Comparison of ENCODE assay signal across 23 mouse cellular contexts in genomic region chr4:119148741-119149140, GRCm38 (mm10). TPM values are rescaled to one million over a fixed set of nuclear protein-coding genes. Genes with fewer than 3 reads are reported as not detected.
DNase-seq lines count a peak whose midpoint lies in the region; TF ChIP-seq lines count a peak whose summit lies in the region.
"Had no signal": no experiment of that assay in that cellular context is flagged by ENCODE, and none has a peak within 500 bp of the region (broad histone marks: within the 10 kb centered on the region; RNA-seq: fewer than 3 reads in every experiment).

No protein-coding gene starts in this region.

- no peak for TF ChIP-seq EP300 in MEL (IDR thresholded peaks at IDR 0.05; ENCODE audit: low read depth in 1 of 2, low read length in 2 of 2)

- H3K9me3 ChIP-seq in MEL (replicated peaks; ENCODE audit: insufficient read depth, low read length): no peaks in the 10 kb centered on the region

- no peak for TF ChIP-seq RAD21 in MEL (IDR thresholded peaks at IDR 0.05; ENCODE audit: low read depth, low read length)

- H3K4me3 ChIP-seq in MEL (ENCODE audit: control insufficient read depth in 1 of 2, insufficient read depth in 1 of 2, low read depth in 2 of 2, low read length in 2 of 2): no peak overlapping the region

- H3K27ac ChIP-seq in MEL (ENCODE audit: control insufficient read depth, low read depth, low read length): no peak overlapping the region

- no peak overlapping the region for H3K9ac ChIP-seq in MEL (ENCODE audit: control insufficient read depth, low read depth, low read length, poor library complexity, severe bottlenecking)

- H3K79me2 ChIP-seq in MEL (ENCODE audit: control insufficient read depth, insufficient read depth, low read length, poor library complexity): no peaks in the 10 kb centered on the region

- H3K27me3 ChIP-seq in MEL (ENCODE audit: control insufficient read depth in 1 of 2, insufficient read depth in 2 of 2, low read length in 2 of 2): peaks cover 0 to 3% of the 10 kb centered on the region in 2 experiments; a peak in 2 of 4 replicates
- H3K27me3 ChIP-seq: CH12.LX, Patski had no signal

- no peak for TF ChIP-seq CTCF in MEL (IDR thresholded peaks at IDR 0.05 in 2 of 3, conservative IDR thresholded peaks at IDR 0.05 in 1 of 3; ENCODE audit: control insufficient read depth in 1 of 3, insufficient read depth in 1 of 3, low read depth in 2 of 3, low read length in 3 of 3, poor library complexity in 1 of 3, severe bottlenecking in 1 of 3)

- TF ChIP-seq POLR2A in MEL (IDR thresholded peaks at IDR 0.05; ENCODE audit: control insufficient read depth in 1 of 2, insufficient read depth in 1 of 2, low read depth in 1 of 2, low read length in 2 of 2, poor library complexity in 1 of 2): no peak

- DNase-seq in urinary bladder, postnatal 14 days (ENCODE audit: low spot score): peak; percentile 65
- no peak for DNase-seq in urinary bladder, adult 2 months (ENCODE audit: low spot score)
- DNase-seq in urinary bladder, postnatal 36 days (ENCODE audit: low spot score in 2 of 2): peak; percentile 32 to 51
- no peak for DNase-seq in urinary bladder, postnatal 10 days (ENCODE audit: low spot score)
- DNase-seq in 416B (ENCODE audit: low read depth): peak; percentile 27
- DNase-seq in MEL (ENCODE audit: low read depth, low spot score): no peak
- DNase-seq in right cerebral cortex, postnatal 4 days: no peak
- DNase-seq in heart, adult 18-20 months: no peak
- DNase-seq: adrenal gland, adult 2 months; adrenal gland, adult 8-10 months; adrenal gland, postnatal 10 days; adrenal gland, postnatal 14 days; adrenal gland, postnatal 25 days; adrenal gland, postnatal 36 days; B cell, adult 2 months; cerebellum, adult 11 months; cerebellum, adult 11-12 months; cerebellum, adult 18-20 months; cerebellum, adult 2 months had no signal

- H3K36me3 ChIP-seq in MEL (ENCODE audit: control insufficient read depth in 1 of 2, insufficient read depth in 2 of 2, low read length in 2 of 2): no peaks in the 10 kb centered on the region; a peak in 1 of 4 replicates
- H3K36me3 ChIP-seq: G1E had no signal

- H3K4me1 ChIP-seq in MEL (ENCODE audit: control insufficient read depth in 1 of 2, insufficient read depth in 2 of 2, low read length in 2 of 2): no peaks in the 10 kb centered on the region

TF ChIP-seq in MEL, 35 proteins besides CTCF, POLR2A, EP300 and RAD21:
- peak; percentile 39; the same call in 1 of the 2 replicates for TF ChIP-seq GATA1 (IDR thresholded peaks at IDR 0.05; ENCODE audit: low read depth, low read length)
- TF ChIP-seq USF1 (IDR thresholded peaks at IDR 0.05; ENCODE audit: low read depth, low read length): no peak

RNA-seq across cellular contexts. Expression of gene Zfp691, which starts 25.3 kb away (rescaled TPM):
- polyA plus RNA-seq in urinary bladder, adult 2 months (2012; rRNA removed): 8.9 and 9.7 TPM in 2 replicates
- 6.3 and 6.7 TPM in 2 replicates for total RNA-seq in MEL (2012; rRNA removed)
- polyA plus RNA-seq in MEL (2012; ENCODE audit: insufficient read depth in 1 of 2, insufficient read length in 2 of 2, low read depth in 1 of 2, low replicate concordance in 2 of 2, missing spikeins in 1 of 2): 1 to 10 TPM in 1 of 2 experiments, not detected in 1; 9.9 TPM
- total RNA-seq in heart, adult 18-20 months (2021): 10 to 100 TPM; 20.0 to 23.4 TPM

RNA-seq across cellular contexts. Expression of gene Slc2a1, which starts 40.2 kb away (rescaled TPM):
- polyA plus RNA-seq in urinary bladder, adult 2 months (2012; rRNA removed): 36.2 and 38.7 TPM in 2 replicates
- 15.9 and 47.3 TPM in 2 replicates for total RNA-seq in MEL (2012; rRNA removed)
- 10 to 100 TPM in 1 of 2 experiments, not detected in 1; 99.5 TPM for polyA plus RNA-seq in MEL (2012; ENCODE audit: insufficient read depth in 1 of 2, insufficient read length in 2 of 2, low read depth in 1 of 2, low replicate concordance in 2 of 2, missing spikeins in 1 of 2)
- 10 to 100 TPM; 12.2 to 13.5 TPM for total RNA-seq in heart, adult 18-20 months (2021)

RNA-seq across cellular contexts. Expression of gene Ermap, which starts 41.1 kb away (rescaled TPM):
- 0.15 and 0.33 TPM in 2 replicates for polyA plus RNA-seq in urinary bladder, adult 2 months (2012; rRNA removed)
- total RNA-seq in MEL (2012; rRNA removed): 125 and 138 TPM in 2 replicates
- polyA plus RNA-seq in MEL (2012; ENCODE audit: insufficient read depth in 1 of 2, insufficient read length in 2 of 2, low read depth in 1 of 2, low replicate concordance in 2 of 2, missing spikeins in 1 of 2): 100 to 1,000 TPM in 1 of 2 experiments, 10 to 100 TPM in 1; 44.1 to 247 TPM
- not detected for total RNA-seq in heart, adult 18-20 months (2021)
- total RNA-seq: CH12.LX had no signal
- polyA plus RNA-seq: CD4-positive, CD25-positive, alpha-beta regulatory T cell, adult 4 months; Patski had no signal

RNA-seq across cellular contexts. Expression of gene Svbp, which starts 46.4 kb away (rescaled TPM):
- 48.0 and 51.4 TPM in 2 replicates for polyA plus RNA-seq in urinary bladder, adult 2 months (2012; rRNA removed)
- 63.7 and 64.7 TPM in 2 replicates for total RNA-seq in MEL (2012; rRNA removed)
- polyA plus RNA-seq in MEL (2012; ENCODE audit: insufficient read depth in 1 of 2, insufficient read length in 2 of 2, low read depth in 1 of 2, low replicate concordance in 2 of 2, missing spikeins in 1 of 2): 100 to 1,000 TPM in 1 of 2 experiments, not detected in 1; 131 TPM
- total RNA-seq in heart, adult 18-20 months (2021): 10 to 100 TPM; 15.4 to 19.6 TPM

Comparison
In these comparisons a context has a peak if more than half of its experiments do, and no peak if none do; other contexts are left out.
1. DNase-seq: peak in urinary bladder, postnatal 14 days (single experiment), urinary bladder, postnatal 36 days (2 of 2) and 416B (single experiment); none in urinary bladder, adult 2 months (single experiment), urinary bladder, postnatal 10 days (single experiment), MEL (single experiment), right cerebral cortex, postnatal 4 days (single experiment) and heart, adult 18-20 months (0 of 2).
2. RNA of gene Ermap, which starts 41.1 kb away (total RNA-seq): 125 to 138 TPM in MEL; not detected in heart, adult 18-20 months; every median in the first group is over 100 times any median in the second.